Mouse (Mus musculus) cerebellum, adult 2 months (tissue): ENCODE data around the gene Dohh. TPM values are rescaled to one million over a fixed set of nuclear protein-coding genes. Genes with fewer than 3 reads are reported as not detected.

Source experiments
- DNase-seq, 2 experiments: peaks; one replicate each; pipeline ENCODE4 v3.0.0; 2021
- H3K27ac ChIP-seq: fragments of 200-500 bp; 2 replicates; pipeline ENCODE4 v1.5.1; 2012; ENCODE audit warnings: low read length, control low read depth, inconsistent platforms; ENCODE audit not compliant: insufficient read depth
- H3K27me3 ChIP-seq: fragments of 200-500 bp; 2 replicates; pipeline ENCODE4 v1.6.1; 2012; ENCODE audit warnings: inconsistent platforms, mild to moderate bottlenecking, low read length, moderate library complexity; ENCODE audit not compliant: control insufficient read depth, insufficient read depth
- H3K4me1 ChIP-seq: fragments of 200-500 bp; 2 replicates; pipeline ENCODE4 v1.6.1; 2011; ENCODE audit warnings: low read length; ENCODE audit not compliant: control insufficient read depth, insufficient read depth
- H3K4me3 ChIP-seq: fragments of 200-500 bp; replicated peaks from 2 replicates; pipeline ENCODE3; 2011; ENCODE audit warnings: mild to moderate bottlenecking, low read depth, low read length, control low read depth; ENCODE audit not compliant: insufficient read depth
- CTCF ChIP-seq: fragments of 200-500 bp; IDR thresholded peaks from 2 replicates; pipeline ENCODE4 v1.5.1; 2011; ENCODE audit warnings: low read depth, mild to moderate bottlenecking, control low read depth, low read length, moderate library complexity, borderline replicate concordance; ENCODE audit not compliant: insufficient read depth
- POLR2A ChIP-seq: fragments of 200-500 bp; IDR thresholded peaks from 2 replicates; pipeline ENCODE4 v1.6.1; 2011; ENCODE audit warnings: low read length, control low read depth, borderline replicate concordance; ENCODE audit not compliant: insufficient read depth
- WGBS: fragments of 180-500 bp; shearing (Covaris S2); methylation state at CpG from one replicate; pipeline ENCODE4 v1.1.7; 2018; 5-methylcytosine and 5-hydroxymethylcytosine counted together
- polyA plus RNA-seq: library from polyadenylated mRNA; depleted of rRNA; stranded (reverse); fragments of >200 nt; gene quantifications from 2 replicates; pipeline ENCODE4 v1.2.3, GENCODE M21; 2012

The Dohh gene
- polyA plus RNA-seq, 1 experiment: 93.1 TPM

GRCm38 (mm10) chr10:81411471-81412400 is 27.5 kb downstream of the Dohh start:
- H3K4me1 ChIP-seq: peaks cover 95% of the 10 kb centered on the region
- DNase-seq: peak; percentile 93 to 94
- 2% methylated on average over 18 of the region's 18 CpGs for WGBS
- no peaks in the 10 kb centered on the region for H3K27me3 ChIP-seq
- peak overlapping the region; percentile 1 for H3K4me3 ChIP-seq
- TF ChIP-seq CTCF (no peak), POLR2A (no peak)
- H3K27ac ChIP-seq: peak overlapping the region; percentile 99

DNA sequence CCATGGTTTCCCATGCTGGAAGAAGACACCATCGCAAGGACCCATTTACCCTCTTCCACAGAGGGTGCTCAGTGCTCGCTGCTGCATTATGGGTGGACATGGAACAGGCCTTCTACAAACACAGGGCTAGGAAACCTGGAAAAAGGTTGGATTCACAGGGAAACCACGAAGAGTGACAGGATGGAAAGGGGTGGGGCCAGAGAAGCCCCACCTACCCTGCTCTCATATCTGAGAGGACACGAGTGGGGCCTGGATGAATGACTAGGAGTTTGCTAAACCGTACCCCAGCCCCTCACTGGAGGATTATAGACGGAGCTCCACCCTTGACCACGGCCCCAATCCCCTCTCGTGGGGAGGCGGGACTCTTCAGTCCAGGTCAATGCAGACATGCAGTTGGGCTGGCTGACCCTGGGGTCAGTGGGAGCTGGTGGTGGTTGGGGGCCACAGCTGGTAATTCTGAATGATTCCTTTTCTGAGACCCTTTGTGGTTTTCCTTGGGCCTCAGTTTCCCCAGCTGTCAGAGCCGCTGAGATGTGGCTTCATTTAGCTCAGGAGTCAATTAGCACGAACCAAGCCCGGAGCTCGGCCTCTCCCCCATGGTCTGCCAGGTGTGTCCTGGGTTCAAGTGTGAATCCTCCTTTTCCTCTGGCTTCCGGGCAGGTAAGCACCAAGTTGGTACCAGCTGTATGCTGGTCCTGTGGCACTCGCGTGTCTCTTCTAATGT is 28.5 kb downstream of the Dohh start:
- Histone ChIP-seq H3K4me1 (peaks cover 94% of the 10 kb centered on the region), H3K4me3 (peak overlapping the region; percentile 1), H3K27me3 (no peaks in the 10 kb centered on the region), H3K27ac (peak overlapping the region; percentile 99)
- WGBS: 38% methylated on average over 16 of the region's 16 CpGs
- TF ChIP-seq POLR2A (no peak), CTCF (no peak)
- peak; percentile 44 to 66 for DNase-seq

- Histone ChIP-seq H3K4me1 (peaks cover 94% of the 10 kb centered on the region), H3K4me3 (peak overlapping the region; percentile 28), H3K27ac (peak overlapping the region; percentile 99), H3K27me3 (no peaks in the 10 kb centered on the region)
- peak; percentile 86 to 88 for DNase-seq
- 14% methylated on average over 26 of the region's 26 CpGs for WGBS
- TF ChIP-seq CTCF: 0 out of 2 replicates have a peak, but pooled peaks have one; percentile 11
- peak; percentile 39; the same call in 1 of the 2 replicates for TF ChIP-seq POLR2A
Observed at GRCm38 (mm10) chr10:81413310-81414261, 29.4 kb downstream of the Dohh start.

DNA sequence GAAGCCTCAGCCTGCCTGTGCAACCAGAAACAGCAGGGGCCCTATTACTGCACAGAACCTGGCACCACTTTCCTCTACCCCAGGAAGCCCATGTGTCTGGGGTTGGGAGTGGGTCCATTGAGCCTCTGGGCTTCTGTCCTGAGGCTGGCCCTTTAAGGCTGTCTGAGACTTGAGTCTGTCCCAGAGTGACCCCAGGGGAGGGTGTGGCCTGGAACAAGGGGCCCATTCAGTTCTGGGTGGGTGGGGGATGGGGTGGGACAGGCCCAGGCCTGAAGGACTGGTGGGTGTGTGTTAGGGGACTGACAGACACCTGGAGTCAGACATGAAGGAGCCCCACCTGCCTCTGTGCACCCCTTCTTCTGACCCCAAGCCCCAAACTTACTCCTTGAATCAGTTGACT is 30.5 kb downstream of the Dohh start:
- Histone ChIP-seq H3K4me3 (no peak overlapping the region), H3K4me1 (peaks cover 95% of the 10 kb centered on the region), H3K27me3 (no peaks in the 10 kb centered on the region), H3K27ac (peak overlapping the region; percentile 99)
- TF ChIP-seq CTCF: no peak
- TF ChIP-seq POLR2A: no peak
- DNase-seq: no peak

- no peak for DNase-seq
- Histone ChIP-seq H3K27ac (peak overlapping the region; percentile 99), H3K4me3 (no peak overlapping the region), H3K4me1 (peaks cover 95% of the 10 kb centered on the region), H3K27me3 (no peaks in the 10 kb centered on the region)
- 63% methylated on average over 5 of the region's 5 CpGs for WGBS
- TF ChIP-seq POLR2A (no peak), CTCF (no peak)
Observed at GRCm38 (mm10) chr10:81415146-81415545, 30.9 kb downstream of the Dohh start.

- 22% methylated on average over 17 of the region's 17 CpGs for WGBS
- peak in 1 of 2 experiments; percentile 69 for DNase-seq
- Histone ChIP-seq H3K27ac (peak overlapping the region; percentile 99), H3K27me3 (no peaks in the 10 kb centered on the region), H3K4me3 (no peak overlapping the region), H3K4me1 (peaks cover 95% of the 10 kb centered on the region)
- TF ChIP-seq CTCF (no peak), POLR2A (no peak)
Observed at GRCm38 (mm10) chr10:81415549-81416310, 31.5 kb downstream of the Dohh start.
